Comparison of ENCODE assay signal across 8 mouse cellular contexts in the genomic region with DNA sequence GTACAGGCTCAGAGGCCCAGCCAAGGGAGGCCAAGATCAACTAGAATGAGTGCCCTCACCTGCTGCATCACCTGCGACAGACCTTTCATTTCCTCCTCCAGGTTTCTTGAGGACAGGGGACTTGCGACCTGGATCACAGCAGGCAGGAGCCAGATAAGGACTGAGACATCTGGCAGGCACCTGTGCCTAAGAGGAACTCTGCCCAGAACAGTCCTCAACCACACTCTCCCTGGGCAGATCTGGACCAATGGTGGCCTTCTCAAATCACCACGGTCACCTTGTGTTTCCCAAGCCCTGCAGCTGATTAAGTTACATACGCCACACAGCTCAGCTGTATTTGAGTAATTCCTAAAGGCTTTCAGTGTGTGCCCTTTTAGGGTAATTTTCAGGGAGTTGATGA. TPM values are rescaled to one million over a fixed set of nuclear protein-coding genes. Genes with fewer than 3 reads are reported as not detected.
DNase-seq lines count a peak whose midpoint lies in the region; ATAC-seq and TF ChIP-seq lines count a peak whose summit lies in the region.

No protein-coding gene starts in this region.

- no peak for ATAC-seq in forebrain, postnatal 0 days
- no peak for ATAC-seq in limb, embryonic 11.5 days (ENCODE audit: insufficient number of reproducible peaks, low FRiP score, low TSS enrichment, low read depth)
- ATAC-seq in stomach, embryonic 15.5 days (ENCODE audit: insufficient read depth, low FRiP score, low read depth) = no peak

- H3K9ac ChIP-seq in forebrain, postnatal 0 days = peak overlapping the region; percentile 52; the same call in 1 of the 2 replicates
- H3K9ac ChIP-seq in limb, embryonic 11.5 days (ENCODE audit: low read length) = peak overlapping the region; percentile 19; the same call in 1 of the 2 replicates
- no peak overlapping the region for H3K9ac ChIP-seq in stomach, embryonic 15.5 days

- DNase-seq in cerebellum, adult 11-12 months = peak; percentile 45
- no peak for DNase-seq in cerebellum, adult 18-20 months
- peak; percentile 38 for DNase-seq in A20 (ENCODE audit: low read depth, low spot score)
- no peak for DNase-seq in forebrain, postnatal 0 days
- peak; percentile 34 for DNase-seq in limb, embryonic 11.5 days (ENCODE audit: low spot score)
- DNase-seq in adrenal gland, postnatal 4 days (ENCODE audit: low spot score in 2 of 2) = no peak
- no peak for DNase-seq in MN1 (ENCODE audit: low spot score)

- H3K27me3 ChIP-seq in forebrain, postnatal 0 days (ENCODE audit: insufficient read depth, low read length) = no peaks in the 10 kb centered on the region
- no peaks in the 10 kb centered on the region for H3K27me3 ChIP-seq in limb, embryonic 11.5 days (ENCODE audit: control insufficient read depth, insufficient read depth, low read length)
- H3K27me3 ChIP-seq in stomach, embryonic 15.5 days (replicated peaks) = no peaks in the 10 kb centered on the region

- H3K4me3 ChIP-seq in forebrain, postnatal 0 days (ENCODE audit: low read depth, low read length) = no peak overlapping the region
- peak overlapping the region; percentile 88; the same call in 1 of the 2 replicates for H3K4me3 ChIP-seq in limb, embryonic 11.5 days (ENCODE audit: low read depth, low read length)
- H3K4me3 ChIP-seq in stomach, embryonic 15.5 days (replicated peaks) = peak overlapping the region; percentile 77; the same call in 1 of the 2 replicates

- H3K4me2 ChIP-seq in forebrain, postnatal 0 days (ENCODE audit: low read depth) = peak overlapping the region; percentile 89
- peak overlapping the region; percentile 56 for H3K4me2 ChIP-seq in limb, embryonic 11.5 days (ENCODE audit: low read depth, severe bottlenecking)
- H3K4me2 ChIP-seq in stomach, embryonic 15.5 days = peak overlapping the region; percentile 88

- H3K36me3 ChIP-seq in forebrain, postnatal 0 days (ENCODE audit: insufficient read depth) = no peaks in the 10 kb centered on the region
- no peaks in the 10 kb centered on the region for H3K36me3 ChIP-seq in limb, embryonic 11.5 days (ENCODE audit: control insufficient read depth, insufficient read depth, low read length)
- 0 out of 2 replicates have a peak, but pooled peaks cover 4% of the 10 kb centered on the region for H3K36me3 ChIP-seq in stomach, embryonic 15.5 days

- no peak overlapping the region for H3K27ac ChIP-seq in forebrain, postnatal 0 days (ENCODE audit: low read depth, low read length)
- no peak overlapping the region for H3K27ac ChIP-seq in limb, embryonic 11.5 days (replicated peaks; ENCODE audit: low read depth, low read length)
- H3K27ac ChIP-seq in stomach, embryonic 15.5 days = peak overlapping the region; percentile 76

- WGBS in forebrain, postnatal 0 days = 80% methylated on average over 4 of the region's 4 CpGs
- WGBS in limb, embryonic 11.5 days = 55% methylated on average over 4 of the region's 4 CpGs
- WGBS in stomach, embryonic 15.5 days = 52% methylated on average over 4 of the region's 4 CpGs

- no peaks in the 10 kb centered on the region; the same call in 1 of the 2 replicates for H3K4me1 ChIP-seq in forebrain, postnatal 0 days (ENCODE audit: insufficient read depth)
- H3K4me1 ChIP-seq in limb, embryonic 11.5 days (ENCODE audit: control insufficient read depth, insufficient read depth, low read length) = peaks cover 3% of the 10 kb centered on the region; the same call in 1 of the 2 replicates
- H3K4me1 ChIP-seq in stomach, embryonic 15.5 days = peaks cover 8% of the 10 kb centered on the region; the same call in 1 of the 2 replicates

- no peaks in the 10 kb centered on the region for H3K9me3 ChIP-seq in forebrain, postnatal 0 days (ENCODE audit: low read length)
- no peaks in the 10 kb centered on the region for H3K9me3 ChIP-seq in limb, embryonic 11.5 days (ENCODE audit: control insufficient read depth, low read length)
- no peaks in the 10 kb centered on the region for H3K9me3 ChIP-seq in stomach, embryonic 15.5 days

- no peak for TF ChIP-seq CTCF in forebrain, postnatal 0 days (IDR thresholded peaks at IDR 0.05; ENCODE audit: low read depth)

RNA-seq across cellular contexts. Expression of a gene that starts 0.9 kb away (rescaled TPM):
- total RNA-seq in forebrain, postnatal 0 days (2014; rRNA removed) = 1.00 TPM in 1 of 2 replicates, not detected in the other
- 0.39 and 0.59 TPM in 2 replicates for polyA plus RNA-seq in forebrain, postnatal 0 days (2015; fragmentation: Nextera tagmentation; extraction: Ambion mirVana)
- polyA plus RNA-seq in limb, embryonic 11.5 days (2014; fragmentation: Nextera tagmentation; extraction: Ambion mirVana) = 0.21 and 0.45 TPM in 2 replicates
- polyA plus RNA-seq in stomach, embryonic 15.5 days (2015; fragmentation: Nextera tagmentation; extraction: Ambion mirVana) = 0.17 and 0.58 TPM in 2 replicates
- total RNA-seq in adrenal gland, postnatal 4 days (2021) = 1 to 10 TPM in 1 of 2 experiments, under 1 TPM in 1; 0.56 to 1.1 TPM

RNA-seq across cellular contexts. Expression of a gene that starts 1.2 kb away (rescaled TPM):
- 20.9 and 36.6 TPM in 2 replicates for total RNA-seq in forebrain, postnatal 0 days (2014; rRNA removed)
- 37.5 and 40.0 TPM in 2 replicates for polyA plus RNA-seq in forebrain, postnatal 0 days (2015; fragmentation: Nextera tagmentation; extraction: Ambion mirVana)
- polyA plus RNA-seq in limb, embryonic 11.5 days (2014; fragmentation: Nextera tagmentation; extraction: Ambion mirVana) = 74.5 and 74.8 TPM in 2 replicates
- polyA plus RNA-seq in stomach, embryonic 15.5 days (2015; fragmentation: Nextera tagmentation; extraction: Ambion mirVana) = 52.9 and 53.9 TPM in 2 replicates
- total RNA-seq in adrenal gland, postnatal 4 days (2021) = 10 to 100 TPM; 29.5 to 29.7 TPM

RNA-seq across cellular contexts. Expression of a gene that starts 21.8 kb away (rescaled TPM):
- 88.7 and 89.8 TPM in 2 replicates for total RNA-seq in forebrain, postnatal 0 days (2014; rRNA removed)
- polyA plus RNA-seq in forebrain, postnatal 0 days (2015; fragmentation: Nextera tagmentation; extraction: Ambion mirVana) = 86.4 and 94.4 TPM in 2 replicates
- 336 and 338 TPM in 2 replicates for polyA plus RNA-seq in limb, embryonic 11.5 days (2014; fragmentation: Nextera tagmentation; extraction: Ambion mirVana)
- polyA plus RNA-seq in stomach, embryonic 15.5 days (2015; fragmentation: Nextera tagmentation; extraction: Ambion mirVana) = 208 and 215 TPM in 2 replicates
- 10 to 100 TPM; 65.7 to 71.6 TPM for total RNA-seq in adrenal gland, postnatal 4 days (2021)

RNA-seq across cellular contexts. Expression of a gene that starts 27.3 kb away (rescaled TPM):
- total RNA-seq in forebrain, postnatal 0 days (2014; rRNA removed) = 12.0 and 20.1 TPM in 2 replicates
- 24.9 and 25.5 TPM in 2 replicates for polyA plus RNA-seq in forebrain, postnatal 0 days (2015; fragmentation: Nextera tagmentation; extraction: Ambion mirVana)
- 316 and 328 TPM in 2 replicates for polyA plus RNA-seq in limb, embryonic 11.5 days (2014; fragmentation: Nextera tagmentation; extraction: Ambion mirVana)
- polyA plus RNA-seq in stomach, embryonic 15.5 days (2015; fragmentation: Nextera tagmentation; extraction: Ambion mirVana) = 155 and 165 TPM in 2 replicates
- 10 to 100 TPM; 47.4 to 49.1 TPM for total RNA-seq in adrenal gland, postnatal 4 days (2021)

RNA-seq across cellular contexts. Expression of a gene that starts 27.6 kb away (rescaled TPM):
- 20.6 and 23.9 TPM in 2 replicates for total RNA-seq in forebrain, postnatal 0 days (2014; rRNA removed)
- polyA plus RNA-seq in forebrain, postnatal 0 days (2015; fragmentation: Nextera tagmentation; extraction: Ambion mirVana) = 15.5 and 20.9 TPM in 2 replicates
- 41.7 and 43.4 TPM in 2 replicates for polyA plus RNA-seq in limb, embryonic 11.5 days (2014; fragmentation: Nextera tagmentation; extraction: Ambion mirVana)
- polyA plus RNA-seq in stomach, embryonic 15.5 days (2015; fragmentation: Nextera tagmentation; extraction: Ambion mirVana) = 33.7 and 35.6 TPM in 2 replicates
- 10 to 100 TPM; 20.2 to 21.8 TPM for total RNA-seq in adrenal gland, postnatal 4 days (2021)

Comparison
In these comparisons a context has a peak if more than half of its experiments do, and no peak if none do; other contexts are left out.
1. DNase-seq: peak in cerebellum, adult 11-12 months (single experiment), A20 (single experiment) and limb, embryonic 11.5 days (single experiment); none in cerebellum, adult 18-20 months (0 of 2), forebrain, postnatal 0 days (single experiment), adrenal gland, postnatal 4 days (0 of 2) and MN1 (single experiment).
2. Peak in every context shown above with its lines, with median percentiles within 50 percentile points of each other: H3K4me2 ChIP-seq.